Mouse (Mus musculus) midbrain, embryonic 15.5 days (tissue): Measurements from ENCODE around the gene Eif3g. TPM values are rescaled to one million over a fixed set of nuclear protein-coding genes. Genes with fewer than 3 reads are reported as not detected.
A peak's percentile ranks its signal among the peaks of the same experiment; 100 is the strongest.

Experiments used
- ATAC-seq: fragments of 200-750 bp; cut with Nextera tagmentation; replicated peaks from 2 replicates; pipeline ENCODE4 v1.8.0; 2017; ENCODE audit warnings: moderate TSS enrichment
- H3K27ac ChIP-seq: fragments of 300-500 bp; sonication (generic); 2 replicates; pipeline ENCODE4 v1.5.1; 2015; ENCODE audit warnings: mild to moderate bottlenecking, inconsistent platforms
- H3K27me3 ChIP-seq: fragments of 300-500 bp; sonication (generic); replicated peaks from 2 replicates; pipeline ENCODE4 v1.6.1; 2015; ENCODE audit warnings: inconsistent platforms
- H3K36me3 ChIP-seq: fragments of 300-500 bp; sonication (generic); replicated peaks from 2 replicates; pipeline ENCODE4 v1.6.1; 2015; ENCODE audit warnings: inconsistent platforms
- H3K4me1 ChIP-seq: fragments of 300-500 bp; sonication (generic); 2 replicates; pipeline ENCODE4 v1.6.1; 2015; ENCODE audit warnings: inconsistent platforms
- H3K4me2 ChIP-seq: fragments of 300-500 bp; sonication (generic); 2 replicates; pipeline ENCODE4 v1.6.1; 2015; ENCODE audit warnings: inconsistent platforms, mild to moderate bottlenecking, moderate library complexity
- H3K4me3 ChIP-seq: fragments of 300-500 bp; sonication (generic); 2 replicates; pipeline ENCODE4 v1.5.1; 2015; ENCODE audit warnings: mild to moderate bottlenecking, inconsistent platforms
- H3K9ac ChIP-seq: fragments of 300-500 bp; sonication (generic); 2 replicates; pipeline ENCODE4 v1.6.1; 2015; ENCODE audit warnings: mild to moderate bottlenecking, inconsistent platforms
- H3K9me3 ChIP-seq: fragments of 300-500 bp; sonication (generic); 2 replicates; pipeline ENCODE4 v1.6.1; 2016; ENCODE audit warnings: inconsistent platforms
- WGBS: fragments of 180-500 bp; shearing (Covaris S2); methylation state at CpG from one replicate; pipeline ENCODE4 v1.1.7; 2015; ENCODE audit warnings: mixed read lengths; 5-methylcytosine and 5-hydroxymethylcytosine counted together
- polyA plus RNA-seq: library from polyadenylated mRNA; unstranded; fragments of >200 nt; fragmentation: Nextera tagmentation; extraction: Ambion mirVana; gene quantifications from 2 replicates; pipeline ENCODE4 v1.2.1, GENCODE M21; 2015

Gene Eif3g
- polyA plus RNA-seq, 1 experiment from 2014 or later: 245 TPM

DNA sequence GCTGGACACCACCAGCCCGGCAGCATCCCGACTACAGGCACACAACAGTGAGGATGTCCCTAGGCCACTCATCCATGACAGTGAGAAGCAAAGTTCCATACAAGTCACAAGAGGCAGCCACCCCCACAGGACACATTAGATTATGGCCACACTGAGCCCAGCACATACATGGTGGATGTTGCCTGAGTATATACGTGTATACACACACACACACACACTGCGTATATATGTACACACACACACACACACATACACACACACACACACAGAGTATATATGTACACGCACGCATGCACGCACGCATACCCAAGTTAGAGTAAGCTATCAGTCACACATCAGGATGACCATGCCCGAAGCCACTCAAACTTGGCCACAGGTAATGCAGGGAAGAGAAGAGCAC, 3.0 kb downstream of the Eif3g start:
- Histone ChIP-seq H3K9ac (no peak overlapping the region), H3K4me1 (peaks cover 14% of the 10 kb centered on the region), H3K4me2 (no peak overlapping the region), H3K27me3 (no peaks in the 10 kb centered on the region; the same call in 1 of the 2 replicates), H3K27ac (no peak overlapping the region), H3K9me3 (no peaks in the 10 kb centered on the region), H3K4me3 (no peak overlapping the region), H3K36me3 (peaks cover 56% of the 10 kb centered on the region)
- ATAC-seq: no peak
- WGBS: 95% methylated on average over 9 of the region's 9 CpGs

- H3K9me3 ChIP-seq: no peaks in the 10 kb centered on the region
- H3K36me3 ChIP-seq: peaks cover 60% of the 10 kb centered on the region
- no peak for ATAC-seq
- WGBS: 93% methylated on average over 15 of the region's 15 CpGs
- H3K4me2 ChIP-seq: no peak overlapping the region
- no peak overlapping the region for H3K27ac ChIP-seq
- no peak overlapping the region for H3K4me3 ChIP-seq
- H3K27me3 ChIP-seq: no peaks in the 10 kb centered on the region; the same call in 1 of the 2 replicates
- H3K4me1 ChIP-seq: peaks cover 14% of the 10 kb centered on the region
- no peak overlapping the region for H3K9ac ChIP-seq
These were observed 3.8 kb downstream of the Eif3g start for GRCm38 (mm10) chr9:20894629-20895028.

DNA sequence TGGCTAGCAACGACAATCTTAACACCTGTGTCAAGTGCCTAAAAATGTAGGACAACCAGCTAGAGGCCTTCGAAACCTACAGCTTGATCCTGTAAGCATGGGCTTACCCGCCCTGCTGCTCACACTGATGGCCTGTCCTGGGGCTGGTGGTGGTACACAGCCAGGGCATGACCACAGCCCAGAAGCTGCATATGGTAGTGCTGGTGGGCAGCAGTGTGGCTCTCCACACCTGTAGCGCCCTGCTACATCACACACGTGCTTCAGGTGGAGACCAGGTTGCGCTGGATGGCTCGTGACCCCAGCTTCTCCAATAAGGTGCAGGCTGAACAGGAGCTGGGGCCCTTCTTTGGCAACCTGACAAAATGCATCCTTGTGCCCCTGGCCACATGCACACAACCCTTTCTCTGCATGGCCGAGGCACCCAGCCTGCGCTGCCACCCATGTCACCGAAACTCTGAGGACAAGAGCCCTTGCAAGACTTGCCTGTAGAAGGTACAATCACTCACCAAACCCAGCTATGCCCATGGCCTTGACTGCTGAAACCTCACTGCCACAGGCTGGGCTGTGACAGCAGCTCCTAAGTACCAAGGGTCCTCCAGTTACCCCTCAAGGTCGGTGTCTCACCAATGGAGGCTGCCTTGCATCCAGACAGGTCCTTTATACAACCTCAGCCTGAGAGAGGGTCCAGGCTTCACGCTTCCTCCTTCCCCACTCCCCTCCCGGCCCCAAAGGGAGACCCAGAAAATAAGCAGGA, 4.7 kb downstream of the Eif3g start:
- Histone ChIP-seq H3K9me3 (no peaks in the 10 kb centered on the region), H3K36me3 (peaks cover 60% of the 10 kb centered on the region), H3K4me3 (no peak overlapping the region), H3K27ac (no peak overlapping the region), H3K9ac (no peak overlapping the region), H3K4me2 (no peak overlapping the region), H3K4me1 (peaks cover 20% of the 10 kb centered on the region), H3K27me3 (no peaks in the 10 kb centered on the region)
- WGBS: 87% methylated on average over 13 of the region's 13 CpGs
- ATAC-seq: no peak

DNA sequence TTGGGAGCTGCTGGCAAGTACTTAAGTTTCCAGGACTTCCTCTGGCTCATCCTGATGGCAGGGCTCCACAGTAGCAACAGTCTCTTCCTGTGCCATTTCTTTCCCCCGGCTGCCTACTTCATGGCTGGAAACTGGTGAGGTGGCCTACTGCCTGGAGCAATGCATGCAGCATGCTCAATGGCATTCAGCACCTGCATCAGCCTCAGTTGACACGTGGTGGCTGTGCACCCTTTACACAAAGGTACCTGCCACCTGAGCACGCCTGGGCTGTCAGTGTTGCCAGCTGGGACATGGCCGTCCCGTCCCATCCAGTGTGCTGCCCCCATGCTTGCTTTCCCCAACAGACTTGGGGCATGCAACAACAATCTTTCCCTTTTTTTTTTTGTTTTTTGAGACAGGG, 5.4 kb downstream of the Eif3g start:
- H3K4me3 ChIP-seq: no peak overlapping the region
- H3K4me2 ChIP-seq: no peak overlapping the region
- 67% methylated on average over 5 of the region's 5 CpGs for WGBS
- H3K27me3 ChIP-seq: no peaks in the 10 kb centered on the region
- no peak overlapping the region for H3K27ac ChIP-seq
- no peak for ATAC-seq
- H3K4me1 ChIP-seq: peaks cover 23% of the 10 kb centered on the region
- no peak overlapping the region for H3K9ac ChIP-seq
- peaks cover 60% of the 10 kb centered on the region for H3K36me3 ChIP-seq
- no peaks in the 10 kb centered on the region for H3K9me3 ChIP-seq

DNA sequence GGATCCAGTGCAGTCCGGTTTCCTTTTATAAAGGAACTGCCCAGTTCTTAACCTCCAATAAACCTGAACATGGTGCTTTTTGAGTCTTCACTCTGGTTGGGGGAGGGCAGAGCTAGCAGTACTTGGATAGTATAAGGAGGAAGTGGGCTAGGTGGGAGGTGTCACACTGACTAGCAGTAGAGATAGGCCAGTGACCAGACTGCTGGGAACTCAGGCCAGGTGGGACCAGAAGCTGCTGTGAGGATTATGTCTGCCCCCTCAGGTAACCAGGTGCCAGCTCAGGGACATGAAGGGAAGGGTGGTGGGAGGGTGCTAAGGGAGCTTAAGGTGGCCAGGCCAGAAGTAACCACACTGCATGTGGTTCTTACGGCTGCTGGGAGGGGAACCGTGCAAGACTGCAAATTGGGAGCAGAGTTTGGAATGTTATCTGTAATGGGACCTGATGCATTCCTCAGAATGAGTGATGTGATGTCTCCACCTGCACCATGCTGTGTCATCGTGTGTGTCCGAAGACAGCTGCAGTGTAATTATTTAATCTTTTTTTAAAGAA, 6.2 kb downstream of the Eif3g start:
- Histone ChIP-seq H3K4me2 (no peak overlapping the region), H3K27me3 (no peaks in the 10 kb centered on the region), H3K36me3 (peaks cover 60% of the 10 kb centered on the region), H3K4me1 (peaks cover 17% of the 10 kb centered on the region), H3K4me3 (no peak overlapping the region), H3K9me3 (no peaks in the 10 kb centered on the region), H3K27ac (no peak overlapping the region), H3K9ac (no peak overlapping the region)
- WGBS: 74% methylated on average over 5 of the region's 5 CpGs
- no peak for ATAC-seq

GRCm38 (mm10) chr9:20891339-20892103, 6.9 kb downstream of the Eif3g start:
- no peak overlapping the region for H3K4me3 ChIP-seq
- H3K9ac ChIP-seq: no peak overlapping the region
- no peak overlapping the region for H3K27ac ChIP-seq
- no peak overlapping the region for H3K4me2 ChIP-seq
- peaks cover 16% of the 10 kb centered on the region for H3K4me1 ChIP-seq
- peaks cover 56% of the 10 kb centered on the region for H3K36me3 ChIP-seq
- no peaks in the 10 kb centered on the region for H3K9me3 ChIP-seq
- H3K27me3 ChIP-seq: no peaks in the 10 kb centered on the region
- WGBS: 87% methylated on average over 26 of the region's 26 CpGs
- no peak for ATAC-seq

DNA sequence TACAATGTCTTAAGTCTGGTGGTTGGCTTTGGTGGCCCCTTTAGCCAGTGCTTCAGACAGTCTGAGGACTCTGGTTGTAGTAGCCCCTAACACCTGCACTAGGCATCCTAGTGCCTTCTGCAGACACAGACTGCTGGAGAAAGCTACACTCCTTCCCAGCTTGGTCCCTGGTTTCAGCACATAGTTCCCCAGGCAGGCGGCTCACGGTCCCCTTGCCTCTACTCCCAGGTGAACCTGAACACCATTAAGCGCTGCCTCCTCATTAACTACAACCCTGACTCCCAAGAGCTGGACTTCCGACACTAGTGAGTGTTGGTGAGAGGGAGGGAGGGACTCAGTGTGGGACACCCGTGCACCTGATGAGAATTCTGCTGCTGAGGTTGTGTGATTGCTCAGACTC, 8.0 kb downstream of the Eif3g start:
- Histone ChIP-seq H3K9ac (no peak overlapping the region), H3K4me1 (peaks cover 16% of the 10 kb centered on the region), H3K4me2 (no peak overlapping the region), H3K27ac (no peak overlapping the region), H3K9me3 (no peaks in the 10 kb centered on the region), H3K36me3 (peaks cover 47% of the 10 kb centered on the region), H3K27me3 (no peaks in the 10 kb centered on the region), H3K4me3 (no peak overlapping the region)
- whole genome bisulfite sequencing: 93% methylated on average over 5 of the region's 5 CpGs
- ATAC-seq: no peak

GRCm38 (mm10) chr9:20889185-20890141, 9.0 kb downstream of the Eif3g start:
- H3K27ac ChIP-seq: no peak overlapping the region
- H3K4me2 ChIP-seq: peak overlapping the region; percentile 81
- H3K36me3 ChIP-seq: peaks cover 37% of the 10 kb centered on the region
- H3K9me3 ChIP-seq: no peaks in the 10 kb centered on the region
- WGBS: 90% methylated on average over 29 of the region's 29 CpGs
- no peak overlapping the region for H3K4me3 ChIP-seq
- no peak overlapping the region for H3K9ac ChIP-seq
- no peaks in the 10 kb centered on the region for H3K27me3 ChIP-seq
- no peak for ATAC-seq
- H3K4me1 ChIP-seq: peaks cover 16% of the 10 kb centered on the region

GRCm38 (mm10) chr9:20888386-20888765, 10.0 kb downstream of the Eif3g start:
- Histone ChIP-seq H3K9ac (peak overlapping the region; percentile 74), H3K4me2 (peak overlapping the region; percentile 81), H3K4me3 (peak overlapping the region; percentile 89), H3K36me3 (peaks cover 27% of the 10 kb centered on the region), H3K9me3 (no peaks in the 10 kb centered on the region), H3K27me3 (no peaks in the 10 kb centered on the region), H3K27ac (peak overlapping the region; percentile 86), H3K4me1 (peaks cover 16% of the 10 kb centered on the region)
- no peak; the same call in 1 of the 2 replicates for ATAC-seq
- WGBS: under 1% methylated on average over 30 of the region's 30 CpGs

DNA sequence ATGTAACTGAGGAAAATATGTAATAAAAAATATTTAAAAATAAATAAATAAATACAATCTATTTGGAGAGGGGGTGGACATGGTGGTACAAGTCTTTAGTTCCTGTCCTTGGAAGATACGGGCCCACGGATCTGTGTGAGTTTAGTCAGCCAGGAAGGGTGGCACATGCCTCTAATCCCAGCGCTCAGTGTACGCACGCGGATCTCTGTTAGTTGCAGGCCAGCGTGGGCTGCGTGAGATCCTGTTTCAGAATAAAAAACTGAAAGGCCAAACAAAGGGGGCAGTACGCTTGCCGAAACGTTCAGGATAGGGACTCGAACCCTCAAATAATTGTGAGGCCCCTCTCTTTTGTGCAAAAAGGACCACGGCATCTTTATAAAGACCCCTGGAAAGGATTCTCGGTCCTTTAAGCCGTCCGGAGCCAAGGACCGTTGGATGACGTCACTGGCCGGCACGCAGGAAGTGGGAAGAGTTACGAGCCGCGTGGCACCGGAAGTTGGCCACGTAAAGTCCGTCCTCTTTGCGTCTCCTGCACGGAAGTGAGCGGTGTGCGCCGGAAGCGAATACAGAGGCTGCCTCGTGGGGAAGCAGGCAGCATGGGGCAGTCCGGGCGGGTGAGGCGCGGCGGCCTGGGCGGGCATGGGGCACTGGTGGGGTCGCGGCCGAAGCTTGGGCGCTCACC, 10.6 kb downstream of the Eif3g start, which contains the start of gene Ppan:
Ppan (plus strand) TSS at position 472 of the 682 bp plus-strand sequence.
- peaks cover 27% of the 10 kb centered on the region for H3K36me3 ChIP-seq
- H3K9me3 ChIP-seq: no peaks in the 10 kb centered on the region
- peak within 1 kb of the TSS; percentile 74 for H3K9ac ChIP-seq
- H3K27ac ChIP-seq: peak within 1 kb of the TSS; percentile 86
- no peaks in the 10 kb centered on the region for H3K27me3 ChIP-seq
- H3K4me2 ChIP-seq: peak within 1 kb of the TSS; percentile 81
- peaks cover 16% of the 10 kb centered on the region for H3K4me1 ChIP-seq
- ATAC-seq: peak; percentile 98
- peak within 1 kb of the TSS; percentile 89 for H3K4me3 ChIP-seq
- 0% methylated on average over 43 of the region's 43 CpGs for WGBS

- Histone ChIP-seq H3K27ac (peak overlapping the region; percentile 86), H3K4me2 (peak overlapping the region; percentile 81), H3K4me1 (peaks cover 16% of the 10 kb centered on the region), H3K9me3 (no peaks in the 10 kb centered on the region), H3K36me3 (peaks cover 21% of the 10 kb centered on the region), H3K4me3 (0 out of 2 replicates have a peak overlapping the region, but pooled peaks have one; percentile 89), H3K9ac (no peak overlapping the region), H3K27me3 (no peaks in the 10 kb centered on the region)
- no peak for ATAC-seq
- 88% methylated on average over 6 of the region's 6 CpGs for WGBS
These were observed 11.2 kb downstream of the Eif3g start for GRCm38 (mm10) chr9:20887191-20887590.
